Mouse (Mus musculus): ENCODE results near the gene Nphs1. TPM values are rescaled to one million over a fixed set of nuclear protein-coding genes. Genes with fewer than 3 reads are reported as not detected.
"Not testable (repeated sequence)": the region's sequence is repeated elsewhere in the genome, so short reads cannot be mapped to it uniquely, and the experiment has no call there.

Gene Nphs1
- polyA plus RNA-seq, 1 experiment, result not detected

- H3K4me1 ChIP-seq (ENCODE audit: control insufficient read depth, insufficient read depth, insufficient read length, low read length); H3K27ac ChIP-seq (replicated peaks; ENCODE audit: low read depth, low read length); H3K4me3 ChIP-seq (ENCODE audit: insufficient read depth, low read depth, low read length): not testable (repeated sequence)
These were observed 37.5 kb downstream of the Nphs1 start for GRCm38 (mm10) chr7:30495506-30496042.

DNA sequence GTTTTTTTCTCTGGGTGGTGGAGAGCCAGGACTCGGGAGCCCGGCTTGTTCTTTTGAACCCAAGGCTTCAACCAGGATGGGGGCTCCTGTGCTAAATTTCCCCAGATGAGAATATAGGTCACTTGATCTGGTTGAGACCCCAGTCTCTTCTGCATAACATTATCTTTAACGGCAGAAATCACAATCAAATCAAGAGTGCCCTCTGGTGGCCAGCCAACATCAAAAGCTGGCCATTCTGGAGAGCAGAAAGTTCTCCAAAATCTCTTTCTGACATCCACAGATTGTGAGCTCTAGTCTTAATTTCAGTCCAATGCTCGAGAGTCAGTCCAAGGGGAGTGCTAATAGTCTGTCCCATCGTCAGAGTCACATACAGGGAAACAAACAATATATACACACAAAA is 43.0 kb downstream of the Nphs1 start:
- not testable (repeated sequence) for H3K4me1 ChIP-seq (ENCODE audit: control insufficient read depth, insufficient read depth, insufficient read length, low read length); H3K4me3 ChIP-seq (ENCODE audit: insufficient read depth, low read depth, low read length); H3K27ac ChIP-seq (replicated peaks; ENCODE audit: low read depth, low read length)

DNA sequence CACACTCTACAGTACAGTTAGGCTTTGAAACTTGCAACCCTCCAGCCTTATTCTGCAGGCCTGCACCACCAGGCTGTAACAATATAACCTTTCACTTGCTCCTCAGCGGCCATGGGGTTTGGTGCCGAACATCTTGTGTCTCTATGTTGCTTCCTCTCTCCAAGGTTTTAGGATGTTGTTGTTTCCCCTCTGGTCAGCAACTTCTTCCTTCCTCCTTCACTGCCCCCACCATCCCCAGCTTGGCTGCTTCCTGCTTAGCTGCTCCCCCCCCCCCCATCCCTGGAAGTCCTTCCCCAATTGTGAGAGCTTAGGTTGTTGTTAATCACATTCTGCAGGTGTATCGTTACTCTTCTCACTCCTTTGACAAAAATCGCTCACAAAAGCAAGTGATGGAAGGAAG is 49.9 kb downstream of the Nphs1 start:
- no peaks in the 10 kb centered on the region for H3K4me1 ChIP-seq (ENCODE audit: control insufficient read depth, insufficient read depth, insufficient read length, low read length)
- no peak overlapping the region for H3K4me3 ChIP-seq (ENCODE audit: insufficient read depth, low read depth, low read length)
- H3K27ac ChIP-seq (replicated peaks; ENCODE audit: low read depth, low read length), result no peak overlapping the region

GRCm38 (mm10) chr7:30515003-30515760 is 57.1 kb downstream of the Nphs1 start:
- Histone ChIP-seq H3K4me1 (ENCODE audit: control insufficient read depth, insufficient read depth, insufficient read length, low read length) (no peaks in the 10 kb centered on the region), H3K27ac (replicated peaks; ENCODE audit: low read depth, low read length) (no peak overlapping the region), H3K4me3 (ENCODE audit: insufficient read depth, low read depth, low read length) (no peak overlapping the region)

DNA sequence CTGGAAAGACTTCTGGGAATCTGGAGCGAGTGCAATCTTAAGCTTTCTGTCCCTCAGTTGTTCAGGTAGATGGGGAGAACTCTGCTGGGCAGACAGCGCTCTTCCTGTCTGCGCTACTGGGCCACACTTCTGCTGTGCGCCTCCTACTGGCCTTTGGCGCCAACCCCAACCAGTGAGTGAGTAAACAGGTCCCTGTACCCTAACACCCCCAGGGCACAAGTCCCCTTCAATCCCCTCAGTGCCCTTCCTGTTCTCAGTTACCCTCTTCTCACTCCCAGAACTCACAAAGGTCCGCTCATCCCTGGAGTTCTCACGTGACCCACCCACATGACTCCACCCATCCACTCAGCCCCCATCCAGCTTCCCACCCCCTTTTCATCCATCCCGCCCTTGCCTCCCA is 60.2 kb downstream of the Nphs1 start:
- H3K4me3 ChIP-seq (ENCODE audit: insufficient read depth, low read depth, low read length), result no peak overlapping the region
- H3K27ac ChIP-seq (replicated peaks; ENCODE audit: low read depth, low read length), result no peak overlapping the region
- no peaks in the 10 kb centered on the region for H3K4me1 ChIP-seq (ENCODE audit: control insufficient read depth, insufficient read depth, insufficient read length, low read length)

- Histone ChIP-seq H3K27ac (replicated peaks; ENCODE audit: low read depth, low read length) (no peak overlapping the region), H3K4me3 (ENCODE audit: insufficient read depth, low read depth, low read length) (no peak overlapping the region), H3K4me1 (ENCODE audit: control insufficient read depth, insufficient read depth, insufficient read length, low read length) (no peaks in the 10 kb centered on the region)
These were observed 62.3 kb downstream of the Nphs1 start for GRCm38 (mm10) chr7:30520396-30520795.

DNA sequence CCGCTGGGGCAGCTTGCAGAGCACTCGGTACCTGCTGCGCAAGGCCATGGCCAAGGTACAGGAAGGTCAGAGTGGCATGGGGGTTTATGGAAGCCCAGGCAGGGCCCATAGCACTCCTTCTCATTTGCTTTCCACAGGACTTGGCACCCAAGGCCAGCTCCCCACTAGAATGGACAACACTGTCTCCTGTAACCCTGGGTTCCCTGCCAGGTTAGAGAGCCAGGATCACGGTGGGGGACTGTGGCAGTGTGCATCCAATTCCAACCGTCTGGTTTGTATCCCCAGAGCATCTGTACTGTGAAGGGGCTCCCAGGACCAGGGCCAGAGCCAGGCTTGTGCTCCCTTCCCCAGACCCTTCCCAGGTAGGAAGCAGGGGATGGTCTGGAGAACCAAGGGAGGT is 62.7 kb downstream of the Nphs1 start:
- Histone ChIP-seq H3K4me1 (ENCODE audit: control insufficient read depth, insufficient read depth, insufficient read length, low read length) (no peaks in the 10 kb centered on the region), H3K27ac (replicated peaks; ENCODE audit: low read depth, low read length) (no peak overlapping the region), H3K4me3 (ENCODE audit: insufficient read depth, low read depth, low read length) (no peak overlapping the region)

DNA sequence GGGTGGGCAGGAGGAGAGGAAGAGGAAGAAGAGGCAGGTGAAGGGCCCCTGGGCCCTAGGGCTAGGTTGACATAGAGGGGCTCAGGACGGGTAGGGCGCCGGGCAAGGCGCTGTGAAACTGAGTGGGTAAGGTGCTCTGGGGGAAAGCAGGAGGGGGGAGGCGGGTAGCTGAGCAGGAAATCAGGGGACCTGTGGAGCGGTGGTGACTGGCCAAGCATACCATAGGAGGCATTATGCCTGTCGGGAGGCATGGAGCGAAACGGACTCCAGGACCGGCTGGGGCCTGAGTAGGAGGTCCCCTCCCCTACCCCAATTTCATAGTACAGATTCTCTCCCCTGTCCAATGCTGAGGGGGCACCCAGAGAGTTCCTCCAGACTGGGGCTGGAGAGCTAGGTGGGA is 64.8 kb downstream of the Nphs1 start:
- no peak overlapping the region for H3K4me3 ChIP-seq (ENCODE audit: insufficient read depth, low read depth, low read length)
- no peak overlapping the region for H3K27ac ChIP-seq (replicated peaks; ENCODE audit: low read depth, low read length)
- no peaks in the 10 kb centered on the region for H3K4me1 ChIP-seq (ENCODE audit: control insufficient read depth, insufficient read depth, insufficient read length, low read length)

DNA sequence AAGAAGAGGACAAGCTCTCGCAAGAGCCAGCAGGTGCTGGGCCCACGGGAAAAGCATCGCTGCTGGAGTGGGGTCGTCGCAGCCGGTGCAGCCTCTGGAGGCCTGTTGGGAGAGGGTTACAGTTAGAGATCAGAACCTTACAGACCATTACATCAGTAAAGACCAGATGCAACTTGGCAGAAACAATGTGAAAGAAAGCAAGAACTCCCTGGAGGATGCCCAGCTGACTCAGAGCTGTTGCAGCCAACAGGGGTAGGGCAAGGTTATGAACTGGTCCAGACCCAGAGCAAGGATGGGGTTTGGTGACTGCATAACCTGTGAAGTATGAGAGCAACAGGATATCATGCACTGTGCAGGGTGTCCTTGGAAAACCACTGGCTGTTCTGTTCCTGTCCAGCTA is 66.4 kb downstream of the Nphs1 start:
- no peak overlapping the region for H3K27ac ChIP-seq (replicated peaks; ENCODE audit: low read depth, low read length)
- no peaks in the 10 kb centered on the region for H3K4me1 ChIP-seq (ENCODE audit: control insufficient read depth, insufficient read depth, insufficient read length, low read length)
- H3K4me3 ChIP-seq (ENCODE audit: insufficient read depth, low read depth, low read length), result no peak overlapping the region

GRCm38 (mm10) chr7:30525954-30526353 is 67.8 kb downstream of the Nphs1 start:
- no peak overlapping the region for H3K4me3 ChIP-seq (ENCODE audit: insufficient read depth, low read depth, low read length)
- H3K27ac ChIP-seq (replicated peaks; ENCODE audit: low read depth, low read length), result no peak overlapping the region
- no peaks in the 10 kb centered on the region for H3K4me1 ChIP-seq (ENCODE audit: control insufficient read depth, insufficient read depth, insufficient read length, low read length)

- no peak overlapping the region for H3K27ac ChIP-seq (replicated peaks; ENCODE audit: low read depth, low read length)
- H3K4me3 ChIP-seq (ENCODE audit: insufficient read depth, low read depth, low read length), result no peak overlapping the region
- no peaks in the 10 kb centered on the region for H3K4me1 ChIP-seq (ENCODE audit: control insufficient read depth, insufficient read depth, insufficient read length, low read length)
These were observed 68.3 kb downstream of the Nphs1 start for GRCm38 (mm10) chr7:30526399-30526798.

DNA sequence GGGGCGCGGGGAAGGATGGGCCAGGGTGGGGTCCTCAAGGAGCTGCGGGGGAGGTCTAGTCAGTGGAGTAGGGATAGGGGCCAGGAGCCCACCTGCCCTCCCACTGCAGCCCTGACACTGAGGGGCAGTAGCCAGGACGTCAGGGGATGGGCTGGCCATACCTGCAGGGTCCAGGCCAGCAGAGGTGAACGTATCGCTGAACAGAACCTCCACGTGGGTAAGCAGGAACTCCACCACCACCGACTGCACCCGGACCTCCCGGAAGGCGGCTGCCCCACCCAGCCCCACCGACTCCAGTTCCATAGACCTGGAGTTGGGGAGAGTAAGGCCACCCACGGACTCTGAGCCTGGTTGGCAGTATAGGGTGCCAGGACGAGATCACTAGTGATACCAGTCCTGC is 68.9 kb downstream of the Nphs1 start:
- no peaks in the 10 kb centered on the region for H3K4me1 ChIP-seq (ENCODE audit: control insufficient read depth, insufficient read depth, insufficient read length, low read length)
- H3K4me3 ChIP-seq (ENCODE audit: insufficient read depth, low read depth, low read length), result no peak overlapping the region
- no peak overlapping the region for H3K27ac ChIP-seq (replicated peaks; ENCODE audit: low read depth, low read length)

DNA sequence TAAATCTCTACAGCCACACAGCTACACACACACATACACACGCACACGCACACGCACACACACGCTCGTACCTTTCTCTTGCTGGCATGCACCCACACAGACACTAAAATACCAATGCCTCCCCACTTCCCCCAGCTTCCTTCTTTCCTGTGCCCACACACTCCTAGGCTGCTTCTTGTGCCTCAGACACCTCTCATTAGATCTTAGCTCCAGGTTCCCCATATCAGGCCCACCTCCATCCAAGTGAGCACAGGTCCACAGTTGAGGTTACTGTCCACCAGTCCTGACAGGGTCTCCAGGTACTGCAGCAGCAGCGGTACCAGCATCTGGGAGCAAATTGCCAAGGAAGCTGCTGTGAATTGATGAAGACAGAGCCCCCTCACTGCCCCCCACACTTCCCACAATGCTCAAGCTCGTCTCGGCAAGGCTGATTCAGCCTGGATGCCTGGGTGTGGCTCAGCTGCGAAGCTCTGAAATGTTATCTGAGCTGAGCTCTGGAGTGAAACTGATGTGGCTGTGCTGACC is 73.2 kb downstream of the Nphs1 start:
- H3K4me3 ChIP-seq (ENCODE audit: insufficient read depth, low read depth, low read length), result no peak overlapping the region
- H3K27ac ChIP-seq (replicated peaks; ENCODE audit: low read depth, low read length), result no peak overlapping the region
- no peaks in the 10 kb centered on the region for H3K4me1 ChIP-seq (ENCODE audit: control insufficient read depth, insufficient read depth, insufficient read length, low read length)

GRCm38 (mm10) chr7:30532931-30533330 is 74.8 kb downstream of the Nphs1 start:
- H3K4me3 ChIP-seq (ENCODE audit: insufficient read depth, low read depth, low read length), result no peak overlapping the region
- no peak overlapping the region for H3K27ac ChIP-seq (replicated peaks; ENCODE audit: low read depth, low read length)
- no peaks in the 10 kb centered on the region for H3K4me1 ChIP-seq (ENCODE audit: control insufficient read depth, insufficient read depth, insufficient read length, low read length)

- Histone ChIP-seq H3K4me1 (ENCODE audit: control insufficient read depth, insufficient read depth, insufficient read length, low read length) (no peaks in the 10 kb centered on the region), H3K27ac (replicated peaks; ENCODE audit: low read depth, low read length) (no peak overlapping the region), H3K4me3 (ENCODE audit: insufficient read depth, low read depth, low read length) (peak overlapping the region; percentile 70)
These were observed 76.0 kb downstream of the Nphs1 start for GRCm38 (mm10) chr7:30533941-30534632.

All from brown adipose tissue, adult 24 weeks (tissue).